Mouse (Mus musculus) CD4-positive helper T cell, adult 2 months (primary cell): Measurements from ENCODE around the gene Vmn1r85.

ENCODE experiments used
- DNase-seq: peaks from one replicate; pipeline ENCODE4 v3.0.0-alpha.2; 2012; ENCODE audit warnings: low read depth, missing footprints, low spot score

The Vmn1r85 gene

GRCm38 (mm10) chr7:13037901-13038555, 56.9 kb downstream of the Vmn1r85 start, which contains the start of gene Ube2m:
Ube2m (minus strand) TSS chr7:13038275.
- peak; percentile 98 for DNase-seq

GRCm38 (mm10) chr7:13037366-13037765, 57.6 kb downstream of the Vmn1r85 start:
- no peak for DNase-seq

GRCm38 (mm10) chr7:13036806-13037205, 58.2 kb downstream of the Vmn1r85 start:
- DNase-seq: no peak

- no peak for DNase-seq
These were observed 59.6 kb downstream of the Vmn1r85 start for GRCm38 (mm10) chr7:13035211-13035855.

GRCm38 (mm10) chr7:13034148-13034977, 60.6 kb downstream of the Vmn1r85 start, which contains the start of gene Chmp2a:
Chmp2a (minus strand) TSS chr7:13034807.
- peak; percentile 95 for DNase-seq

- no peak for DNase-seq
These were observed 61.4 kb downstream of the Vmn1r85 start for GRCm38 (mm10) chr7:13033451-13034147.
